Mouse (Mus musculus) cerebellum, postnatal 10 days (tissue): ENCODE measurements at regions not wholly inside any gene's neighbourhood (a gene's known extent, or its start where the extent isn't known, plus 50 kb on each side); places are given as distances from the start of the nearest gene placed in this dataset.
A peak's percentile ranks its signal among the peaks of the same experiment; 100 is the strongest.

ENCODE experiments used
- DNase-seq, 2 experiments: peaks; one replicate each; pipeline ENCODE4 v3.0.0; 2021; ENCODE audit warnings: mixed read lengths in 2 of 2

DNA sequence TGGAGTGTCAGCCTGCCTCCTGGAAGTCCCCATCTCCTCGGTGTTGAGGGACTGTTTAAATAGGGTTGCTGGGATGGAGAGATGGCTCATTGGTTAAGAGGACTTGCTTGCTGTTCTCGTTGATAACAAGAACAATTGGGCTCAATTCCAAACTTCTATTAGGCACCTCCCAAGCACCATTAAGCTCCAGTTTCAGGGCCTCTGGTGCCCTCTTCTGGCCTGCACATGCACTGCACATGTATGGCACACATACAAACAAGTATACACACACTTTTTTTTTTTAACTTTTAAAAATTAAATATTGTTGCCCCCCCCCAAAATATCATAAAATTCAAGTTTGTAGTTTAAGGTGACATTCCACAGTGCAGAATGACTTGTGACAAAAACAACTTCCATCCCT is 162.3 kb downstream of the Bmp7 start:
- DNase-seq: no peak

DNA sequence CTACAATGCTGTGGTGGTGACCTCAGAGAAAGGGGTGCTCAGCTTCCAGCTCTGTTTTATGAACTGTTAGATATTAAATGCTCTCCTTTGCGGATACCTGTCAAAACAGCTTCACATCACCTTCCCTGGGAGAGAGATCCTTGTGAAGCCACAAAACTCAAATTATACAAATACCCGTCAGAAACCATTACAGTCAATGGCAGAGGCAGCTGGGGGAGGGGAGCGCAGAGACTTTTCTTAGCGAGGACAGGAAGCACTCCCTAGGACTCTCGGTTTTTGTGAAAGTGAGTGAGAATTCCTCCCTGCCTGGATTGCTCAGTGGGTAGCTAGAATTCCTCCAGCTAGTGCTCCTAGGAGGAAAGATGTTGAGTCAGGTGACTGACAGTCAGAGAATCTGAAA is 161.0 kb downstream of the Bmp7 start:
- no peak for DNase-seq

DNA sequence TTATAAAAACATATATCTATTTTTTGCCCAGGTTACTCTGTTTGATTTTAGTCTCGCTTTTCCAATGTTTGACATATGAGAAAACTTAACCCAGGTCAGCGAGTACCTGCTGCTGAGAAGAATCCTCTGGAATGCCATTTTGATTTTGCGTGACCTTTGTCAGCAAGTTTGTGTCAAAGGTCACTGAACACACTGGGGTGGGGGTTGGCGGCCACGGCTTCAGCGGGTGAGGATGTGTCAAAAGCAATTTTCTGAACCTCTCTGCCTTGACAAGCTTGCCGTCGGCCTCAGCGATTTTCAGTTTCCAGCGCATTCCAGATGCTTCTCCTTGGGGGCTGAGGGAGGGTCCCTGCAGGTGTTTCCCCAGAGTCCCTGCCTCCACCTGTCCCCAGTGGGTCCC is 157.4 kb downstream of the Bmp7 start:
- DNase-seq: no peak

DNA sequence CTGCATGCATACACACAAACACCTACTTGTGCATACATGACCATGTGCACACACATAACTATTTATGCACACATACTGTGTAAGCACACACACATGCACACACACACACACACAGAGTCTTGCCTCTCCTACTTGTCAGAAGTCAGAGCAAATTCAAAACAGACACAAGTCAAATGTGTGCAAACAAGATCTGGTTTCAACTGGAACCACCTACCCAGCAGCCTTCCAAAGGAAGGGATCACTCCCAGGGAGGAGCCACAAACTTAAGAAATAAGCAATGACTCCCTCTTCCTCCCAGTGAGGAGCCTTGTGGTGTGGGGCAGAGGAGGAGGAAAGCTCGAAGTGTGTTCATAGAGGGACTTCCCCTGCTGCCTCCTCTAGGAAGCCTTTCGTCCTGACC is 153.8 kb downstream of the Bmp7 start:
- DNase-seq: no peak

DNA sequence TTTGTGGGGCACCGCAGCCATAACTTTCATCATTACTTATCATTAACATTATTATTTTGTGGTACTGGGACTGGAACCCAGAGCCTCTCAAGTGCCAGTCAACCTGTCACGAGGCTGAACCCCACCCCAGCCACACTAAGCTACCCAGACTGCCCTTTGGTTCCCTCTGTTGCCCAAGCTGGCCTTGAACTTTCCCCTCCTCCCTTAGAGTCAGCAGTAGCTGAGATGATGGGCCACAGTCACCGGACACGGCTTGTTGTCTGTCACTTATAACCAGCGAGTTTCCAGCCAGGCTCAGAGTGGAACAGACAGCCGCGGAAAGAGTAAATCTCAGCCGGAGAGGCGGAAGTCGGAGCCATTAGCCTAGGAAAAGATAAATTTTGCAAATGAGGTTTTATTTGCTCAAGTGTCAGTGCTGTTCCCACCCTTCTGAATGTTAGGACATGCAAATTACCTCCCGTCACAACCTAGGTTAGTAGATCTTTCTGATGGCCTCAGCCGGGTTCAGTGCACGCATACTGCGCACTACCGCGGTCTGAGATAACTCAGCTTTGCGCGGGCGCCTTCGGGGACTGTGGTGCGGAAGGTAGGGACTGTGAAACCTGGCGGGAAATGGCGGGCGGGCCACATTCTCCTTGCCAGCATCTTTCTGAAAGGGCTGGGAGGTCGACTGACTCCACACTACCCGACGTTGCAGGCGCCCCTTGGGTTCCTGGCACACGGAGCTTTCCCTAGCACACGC is 152.7 kb downstream of the Bmp7 start:
- DNase-seq: no peak

DNA sequence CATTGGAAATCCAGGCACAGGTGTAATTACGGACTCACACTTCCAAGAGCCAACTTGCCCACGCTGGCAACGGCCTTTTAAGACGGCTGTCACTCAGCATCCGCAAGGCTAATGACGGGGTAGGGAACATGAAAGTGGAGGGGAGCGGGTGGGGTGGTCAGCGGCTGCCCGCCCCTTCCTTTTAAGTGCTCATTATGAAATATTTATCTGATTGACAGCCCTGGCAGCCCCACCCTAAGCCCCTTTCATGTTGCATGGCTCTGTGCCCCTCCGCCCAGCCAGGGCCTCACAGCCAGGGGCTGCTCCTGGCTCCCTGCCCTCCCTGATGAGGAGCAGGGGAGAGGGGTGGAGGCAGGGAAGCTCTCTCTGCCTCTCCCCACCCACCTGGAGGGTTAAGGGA is 150.9 kb downstream of the Bmp7 start:
- peak in 1 of 2 experiments; percentile 25 for DNase-seq

DNA sequence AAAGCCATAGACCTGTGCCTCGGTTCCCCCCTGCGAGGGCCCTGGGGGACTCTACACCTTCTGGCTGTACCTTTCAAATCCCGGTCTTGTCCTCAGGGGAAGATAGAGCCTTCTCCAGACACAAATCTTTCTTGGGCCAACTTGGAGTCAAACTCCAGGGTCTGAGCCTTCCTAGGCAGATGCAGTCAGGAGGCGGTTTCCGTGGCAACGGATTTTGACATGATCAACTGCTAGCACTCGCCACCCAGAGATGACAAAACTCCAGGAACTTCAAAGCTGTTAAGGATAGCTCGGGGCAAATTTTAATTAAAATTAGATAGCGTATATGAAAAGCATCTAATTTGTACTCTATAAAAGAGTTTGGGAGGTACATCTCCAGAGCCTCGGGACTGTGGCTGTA is 147.6 kb downstream of the Bmp7 start:
- peak in 1 of 2 experiments; percentile 29 for DNase-seq

DNA sequence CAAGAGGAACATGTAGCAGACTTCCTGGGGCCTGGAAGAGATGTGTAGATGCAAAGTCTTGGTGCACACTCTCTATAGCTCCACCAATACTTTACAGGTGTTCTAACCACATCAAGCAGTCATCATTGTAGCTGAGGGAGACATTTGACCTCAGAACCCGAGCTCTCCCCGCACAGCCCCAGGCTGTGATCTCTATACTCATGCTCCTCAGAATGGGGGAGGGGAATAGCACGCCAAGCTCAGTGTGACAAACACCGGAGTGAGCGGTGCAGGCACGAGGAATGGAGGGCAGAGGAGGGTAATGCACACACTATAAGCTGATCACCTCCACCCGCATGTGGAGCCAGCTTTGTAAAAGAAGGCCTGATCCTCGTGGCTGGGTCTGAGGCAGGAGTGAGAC is 146.1 kb downstream of the Bmp7 start:
- DNase-seq: no peak

DNA sequence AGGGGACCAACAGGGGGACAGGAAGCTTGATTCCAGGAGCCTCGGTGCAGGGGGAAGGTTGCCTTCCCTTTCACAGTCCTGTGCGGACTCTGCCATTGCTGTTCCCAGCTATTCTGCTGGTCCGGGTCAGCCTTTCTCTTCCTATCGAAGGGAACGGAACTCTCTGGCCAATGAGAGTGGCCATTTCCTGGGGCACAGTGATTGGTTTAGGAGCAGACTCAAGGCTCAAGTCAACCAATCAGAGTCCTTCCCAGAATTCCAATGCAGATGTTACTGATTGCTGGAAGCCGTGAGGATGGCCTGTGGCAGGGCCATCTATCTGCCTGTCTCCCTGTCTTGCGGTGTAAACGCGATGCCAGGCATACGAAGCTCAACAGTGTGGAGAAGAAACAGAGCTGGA is 145.3 kb downstream of the Bmp7 start:
- DNase-seq: no peak

DNA sequence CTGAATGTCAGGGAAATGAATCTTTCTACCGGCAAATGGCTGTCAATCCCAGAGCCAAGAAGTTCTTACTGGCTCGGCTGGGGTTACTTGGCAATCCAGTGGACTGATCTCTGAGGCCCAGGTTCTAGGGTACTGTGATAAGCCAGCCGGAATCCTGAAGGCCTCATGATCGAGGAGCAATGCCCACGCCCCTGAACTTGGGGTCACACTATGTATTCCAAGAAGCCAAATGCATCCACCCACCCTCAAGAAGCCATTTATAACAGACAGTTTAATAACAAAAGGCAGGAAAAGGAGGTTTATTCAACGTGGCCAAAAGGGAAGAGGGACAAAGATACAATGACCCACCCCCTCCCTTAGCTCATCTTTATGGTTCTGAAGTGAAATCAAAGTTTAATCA is 144.0 kb downstream of the Bmp7 start:
- no peak for DNase-seq

DNA sequence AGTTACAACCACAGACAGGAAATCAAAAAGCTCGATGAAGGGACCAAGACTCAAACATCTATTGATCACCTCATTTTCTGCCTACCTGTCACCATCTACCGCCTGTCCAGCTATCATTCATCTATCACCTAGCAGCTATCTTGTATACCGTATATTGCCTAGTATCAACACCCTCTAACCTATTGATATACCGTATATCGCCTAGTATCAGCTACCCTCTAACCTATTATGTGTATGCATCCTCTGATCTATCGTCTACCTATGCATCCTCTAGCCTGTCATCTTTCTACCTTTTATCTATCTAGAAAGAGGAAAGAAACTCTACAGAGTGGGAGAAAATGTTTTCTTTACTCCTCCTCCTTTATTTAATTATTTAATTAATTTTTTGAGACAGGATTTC is 143.2 kb downstream of the Bmp7 start:
- no peak for DNase-seq

DNA sequence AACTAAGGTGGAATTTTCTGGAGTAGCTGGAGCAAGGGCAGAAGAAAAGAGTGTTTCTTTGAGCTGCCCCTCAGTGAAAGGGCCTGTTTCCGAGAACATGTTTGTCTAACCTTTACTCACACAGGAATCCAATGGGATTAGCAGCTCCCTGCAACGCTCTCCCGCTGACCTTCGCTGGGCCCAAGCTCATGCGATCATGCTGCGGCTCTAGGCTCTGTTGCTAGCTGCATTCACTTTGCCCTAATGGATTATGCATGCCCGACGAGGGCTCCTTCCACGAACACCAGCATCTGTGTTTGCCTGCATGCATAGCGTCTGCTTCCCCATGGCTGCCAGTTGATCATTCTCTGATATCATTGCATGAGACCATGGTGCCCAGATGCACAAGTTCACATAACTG is 140.2 kb downstream of the Bmp7 start:
- no peak for DNase-seq

DNA sequence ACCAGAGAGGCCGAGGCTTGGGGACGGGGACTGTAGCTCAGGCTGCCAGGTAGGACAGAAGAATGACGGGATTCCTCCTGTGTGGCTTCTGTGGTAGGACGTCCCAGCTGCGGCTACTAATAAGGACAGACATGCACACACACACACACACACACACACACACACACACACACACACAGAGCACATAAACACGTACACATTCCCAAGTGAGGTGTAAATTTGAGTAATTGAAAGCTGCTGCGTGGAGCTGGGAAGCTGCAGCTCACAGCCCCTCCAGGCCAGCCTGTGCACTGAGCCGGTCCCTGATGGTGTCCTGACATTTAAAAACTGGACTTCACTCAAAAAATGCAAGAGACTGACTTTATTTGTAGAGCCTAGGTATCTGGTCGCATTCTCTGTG is 139.3 kb downstream of the Bmp7 start:
- no peak for DNase-seq

DNA sequence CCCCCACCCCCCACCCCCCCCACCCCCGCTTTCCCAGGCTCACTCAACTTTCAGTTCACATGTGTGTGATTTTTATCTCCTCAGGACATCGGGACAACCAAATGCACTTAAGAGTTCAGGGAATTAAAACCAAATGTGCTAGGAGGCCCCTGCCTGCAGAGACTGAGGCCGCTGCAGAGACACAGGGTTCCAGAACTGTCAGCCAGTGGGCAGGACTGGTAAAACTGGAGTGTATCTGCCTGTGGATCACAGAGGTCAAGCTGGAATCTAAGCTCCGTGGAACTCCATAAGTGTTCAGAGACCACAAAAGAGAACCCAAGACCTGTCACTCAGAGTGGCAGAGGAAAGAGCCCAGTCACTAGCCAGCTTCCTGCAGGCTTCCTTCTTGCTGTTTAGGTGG is 138.3 kb downstream of the Bmp7 start:
- DNase-seq: no peak

DNA sequence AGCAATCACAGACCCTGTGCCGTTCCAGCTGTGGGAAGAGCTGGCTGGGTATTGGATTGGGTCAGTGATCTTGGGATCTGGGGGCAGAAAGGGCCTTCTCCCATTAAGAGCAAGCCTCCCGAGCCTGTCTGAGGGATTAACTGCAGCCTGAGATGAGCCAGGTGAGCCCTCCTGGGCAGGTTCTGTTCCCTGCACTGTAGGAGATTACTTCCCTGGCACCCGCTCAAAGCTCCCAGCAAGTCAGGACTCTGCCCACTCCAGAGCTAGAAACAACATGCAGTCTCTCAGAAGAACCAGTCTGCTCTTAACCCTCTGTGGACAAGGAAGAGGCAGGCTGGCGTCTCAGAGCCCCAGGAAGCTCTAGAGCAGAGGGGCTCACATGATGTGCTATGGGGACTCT is 132.7 kb downstream of the Bmp7 start:
- DNase-seq: no peak

DNA sequence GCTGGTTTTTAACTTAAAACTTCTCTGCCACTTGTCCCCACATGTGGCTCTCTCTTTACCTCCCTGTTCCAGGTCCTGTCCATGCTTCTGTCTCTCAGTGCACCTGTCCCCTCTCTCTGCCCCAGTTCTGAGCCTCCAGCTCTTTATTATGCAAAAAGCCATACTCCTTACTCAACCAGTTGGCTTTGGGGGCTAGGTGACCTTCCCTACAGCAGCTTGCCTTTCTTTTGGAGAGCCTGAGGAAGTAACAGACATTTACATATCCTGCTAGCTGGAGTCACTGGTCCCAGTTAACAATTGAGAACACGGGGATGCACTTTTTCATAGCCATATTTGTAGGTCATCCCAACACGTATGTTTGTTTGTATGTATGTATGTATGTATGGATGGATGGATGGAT is 130.8 kb downstream of the Bmp7 start:
- DNase-seq: no peak

DNA sequence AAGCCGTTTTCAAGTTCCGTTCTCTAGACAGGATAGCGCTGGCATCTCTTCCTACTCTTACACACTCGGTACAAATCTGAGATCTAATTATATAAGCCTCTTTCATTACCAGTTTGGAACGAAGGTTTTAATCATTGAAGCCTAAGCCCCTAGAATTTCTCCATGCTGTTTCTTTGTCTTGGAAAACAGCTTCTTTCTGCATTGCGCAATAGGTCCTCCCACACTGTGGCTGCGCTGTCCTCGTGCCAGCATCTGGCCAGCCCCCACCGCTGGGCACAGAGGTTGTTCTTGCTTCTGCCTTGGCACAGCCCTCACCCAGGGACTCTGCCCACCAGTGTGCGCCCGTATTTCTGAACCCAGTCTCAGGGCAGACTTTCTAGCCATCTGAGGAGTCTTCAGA is 126.8 kb downstream of the Bmp7 start:
- no peak for DNase-seq

DNA sequence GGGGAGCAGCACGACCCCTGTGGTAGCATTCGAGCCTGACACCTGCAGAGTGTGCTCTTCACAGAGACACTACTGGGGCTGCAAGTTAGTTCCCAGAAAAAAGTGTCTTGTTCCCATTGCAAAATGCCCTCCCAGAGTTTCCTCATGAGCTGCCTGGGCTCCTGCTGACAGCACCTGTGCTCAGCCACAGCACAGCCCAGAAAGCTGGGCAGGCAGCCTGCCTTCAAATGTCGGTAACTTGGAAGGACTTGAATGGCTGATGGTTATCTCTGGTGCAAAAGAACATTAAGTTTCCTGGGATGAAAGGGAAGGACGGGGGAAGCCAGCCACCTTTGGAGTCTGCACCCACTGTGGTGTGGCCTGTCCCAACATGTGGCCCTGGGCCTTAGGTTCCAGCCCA is 126.2 kb downstream of the Bmp7 start:
- no peak for DNase-seq

DNA sequence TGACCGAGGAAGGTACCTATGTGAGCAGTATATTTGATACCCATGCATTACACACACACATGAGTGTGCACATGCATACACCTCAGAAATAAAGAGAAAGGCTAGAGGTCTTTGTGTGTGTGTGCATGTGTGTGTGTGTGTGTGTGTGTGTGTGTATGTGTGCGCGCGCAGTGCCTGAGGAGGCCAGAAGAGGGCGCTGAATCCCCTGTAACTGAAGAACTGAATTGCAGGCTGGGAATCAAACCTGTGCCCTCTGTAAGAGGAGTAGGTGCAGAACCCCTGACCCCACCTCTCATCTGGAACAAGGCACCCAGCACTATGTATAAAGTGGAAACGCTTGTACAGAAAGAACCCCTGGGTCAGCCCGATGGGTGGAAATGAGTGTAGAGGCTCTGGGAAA is 125.0 kb downstream of the Bmp7 start:
- no peak for DNase-seq

DNA sequence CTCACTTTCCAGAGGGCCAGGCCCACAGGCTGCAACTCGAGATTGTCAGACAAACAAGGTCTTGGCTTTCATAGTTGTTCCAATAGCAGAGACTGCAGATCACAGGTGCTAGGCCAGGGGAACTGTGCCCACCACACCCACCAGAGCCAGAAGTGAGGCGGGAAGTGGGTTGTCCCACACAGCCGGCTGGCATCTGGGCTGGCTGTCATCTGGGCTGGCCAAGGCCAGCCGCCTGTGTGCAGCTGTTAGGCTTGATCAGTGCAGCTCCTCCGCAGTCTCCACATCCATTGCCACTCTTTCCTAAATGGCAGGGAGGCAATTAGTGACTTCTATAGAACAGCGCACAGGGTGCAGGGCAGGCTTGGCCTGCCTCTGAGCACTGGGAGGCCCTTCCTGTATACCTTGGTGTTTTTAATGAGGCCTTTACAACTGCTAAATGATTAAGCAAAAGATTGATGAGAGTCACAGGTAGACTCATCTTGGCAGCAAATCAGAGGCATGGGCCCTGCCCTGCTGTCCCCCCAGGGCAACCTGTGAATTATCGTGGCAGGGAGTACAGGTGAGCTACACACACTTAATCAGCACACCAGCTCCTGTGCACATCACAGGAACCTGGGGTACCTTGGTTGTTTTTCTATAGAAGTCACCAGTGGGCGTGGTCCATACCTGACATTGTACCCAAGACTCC is 122.9 kb downstream of the Bmp7 start:
- DNase-seq: no peak
